Mouse (Mus musculus): ENCODE measurements at regions not wholly inside any gene's neighbourhood (a gene's known extent, or its start where the extent isn't known, plus 50 kb on each side); places are given as distances from the start of the nearest gene placed in this dataset.
"Not testable (repeated sequence)": the region's sequence is repeated elsewhere in the genome, so short reads cannot be mapped to it uniquely, and the experiment has no call there.

DNA sequence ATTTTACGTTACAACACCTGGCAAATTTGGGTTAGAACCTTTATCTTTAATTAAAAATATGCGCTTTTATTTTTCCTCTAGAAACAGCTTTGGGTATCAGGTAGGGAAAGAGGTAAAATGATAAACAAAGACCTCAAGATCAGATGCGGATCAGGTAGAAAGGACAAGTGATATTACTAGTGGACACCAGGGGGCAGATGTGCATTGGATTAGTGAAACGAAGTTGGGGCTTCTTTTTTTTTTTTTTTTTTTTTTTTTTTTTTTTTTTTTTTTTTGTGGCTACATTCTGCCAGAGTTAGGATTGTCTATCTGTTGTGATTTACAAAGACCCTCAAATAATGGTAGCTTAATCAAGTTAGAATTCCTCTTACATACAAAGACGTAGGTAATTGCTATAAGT lies 153.8 kb downstream of the Cd109 start:
- peak; percentile 42 for DNase-seq (ENCODE audit: low read depth, low spot score)

GRCm38 (mm10) chr9:78773936-78774335 lies 158.6 kb downstream of the Cd109 start:
- DNase-seq (ENCODE audit: low read depth, low spot score) = no peak

DNA sequence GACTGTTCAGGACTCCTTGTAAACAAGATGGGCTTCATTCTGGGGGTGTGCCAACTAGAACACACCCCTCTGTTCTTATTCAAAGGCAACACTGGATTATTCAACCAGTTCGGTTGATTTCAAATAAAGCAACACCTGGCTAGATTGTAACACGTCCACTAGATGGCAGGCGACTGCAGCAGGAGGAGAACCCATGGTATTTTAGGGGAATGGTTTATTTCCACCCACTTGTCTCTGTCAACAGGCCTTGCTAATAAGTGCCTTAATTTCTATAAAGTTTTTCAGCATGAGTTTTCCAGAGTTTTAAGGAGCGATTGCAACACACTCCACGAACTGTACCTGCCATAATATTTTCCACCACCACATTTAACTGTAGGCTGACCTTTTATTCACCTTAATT lies 160.1 kb downstream of the Cd109 start:
- DNase-seq (ENCODE audit: low read depth, low spot score) = peak; percentile 33

- DNase-seq (ENCODE audit: low read depth, low spot score) = no peak
Measured at GRCm38 (mm10) chr9:78780595-78780994, 165.2 kb downstream of the Cd109 start.

GRCm38 (mm10) chr9:78782297-78782696 lies 167.0 kb downstream of the Cd109 start:
- no peak for DNase-seq (ENCODE audit: low read depth, low spot score)

DNA sequence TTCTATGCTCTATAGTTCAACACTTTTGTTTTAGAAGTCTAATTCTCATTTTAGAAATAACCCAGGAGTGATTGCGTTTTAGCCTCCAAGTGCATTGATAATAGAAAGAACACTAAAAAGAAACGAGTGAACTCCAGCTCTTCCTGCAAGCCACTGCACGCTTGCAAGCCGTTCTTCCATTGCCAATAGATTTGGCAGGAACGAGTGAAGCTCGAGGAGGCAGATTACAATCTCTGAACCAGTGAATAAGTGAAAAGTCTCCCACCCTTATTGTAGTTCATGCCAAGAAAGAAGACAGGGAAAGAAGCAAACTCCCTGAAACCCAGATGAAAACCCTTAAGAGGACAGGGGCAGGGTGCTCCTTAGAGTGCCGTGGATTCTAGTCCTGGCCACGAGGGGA lies 167.5 kb downstream of the Cd109 start:
- no peak for DNase-seq (ENCODE audit: low read depth, low spot score)

- DNase-seq (ENCODE audit: low read depth, low spot score) = peak; percentile 25
Measured at GRCm38 (mm10) chr9:78787866-78788265, 172.5 kb downstream of the Cd109 start.

DNA sequence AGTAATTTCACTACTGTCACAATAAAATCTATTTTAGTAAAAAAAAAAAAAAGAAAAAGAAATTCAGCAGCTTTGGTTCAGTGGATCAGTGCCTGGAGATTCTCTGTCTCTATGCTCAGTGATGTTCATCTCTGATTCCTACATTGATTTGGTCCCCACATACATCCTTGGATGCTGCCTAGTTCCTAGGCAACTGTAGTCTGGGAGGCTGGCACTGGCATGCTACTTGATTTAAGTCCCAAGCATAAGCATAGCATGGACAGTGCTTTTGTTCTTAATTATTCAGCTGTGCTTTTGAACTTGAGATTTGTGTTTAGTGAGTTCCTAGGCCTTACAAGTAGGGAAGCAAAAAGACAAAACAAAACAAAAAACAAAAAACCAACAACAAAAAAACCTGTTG lies 174.4 kb downstream of the Cd109 start:
- DNase-seq (ENCODE audit: low read depth, low spot score) = no peak

- no peak for DNase-seq (ENCODE audit: low read depth, low spot score)
Measured at GRCm38 (mm10) chr9:78790155-78790554, 174.8 kb downstream of the Cd109 start.

GRCm38 (mm10) chr9:78795801-78796200 lies 180.5 kb downstream of the Cd109 start:
- DNase-seq (ENCODE audit: low read depth, low spot score) = no peak

DNA sequence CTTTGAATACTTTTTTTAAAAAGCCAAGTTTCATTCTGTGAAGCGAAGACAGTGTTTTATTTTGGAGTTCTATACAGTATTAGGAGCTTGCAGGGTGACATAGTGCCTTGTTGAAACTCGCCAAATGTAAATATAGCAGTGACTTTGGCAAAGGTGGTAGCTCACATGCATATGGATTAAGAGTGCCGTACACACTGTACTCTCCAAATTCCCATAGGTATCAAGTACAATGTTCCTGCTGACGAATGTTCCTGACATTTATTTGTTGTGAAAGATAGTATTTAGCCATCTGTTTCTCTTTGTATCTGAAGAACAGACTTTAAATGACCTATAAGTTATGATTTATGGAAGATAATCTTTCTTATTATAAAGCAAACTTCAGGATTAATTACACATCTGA lies 201.9 kb downstream of the Cd109 start:
- DNase-seq (ENCODE audit: low read depth, low spot score) = no peak

- not testable (repeated sequence) for DNase-seq (ENCODE audit: low read depth, low spot score)
Measured at GRCm38 (mm10) chr9:78821554-78822212, 206.3 kb downstream of the Cd109 start.

DNA sequence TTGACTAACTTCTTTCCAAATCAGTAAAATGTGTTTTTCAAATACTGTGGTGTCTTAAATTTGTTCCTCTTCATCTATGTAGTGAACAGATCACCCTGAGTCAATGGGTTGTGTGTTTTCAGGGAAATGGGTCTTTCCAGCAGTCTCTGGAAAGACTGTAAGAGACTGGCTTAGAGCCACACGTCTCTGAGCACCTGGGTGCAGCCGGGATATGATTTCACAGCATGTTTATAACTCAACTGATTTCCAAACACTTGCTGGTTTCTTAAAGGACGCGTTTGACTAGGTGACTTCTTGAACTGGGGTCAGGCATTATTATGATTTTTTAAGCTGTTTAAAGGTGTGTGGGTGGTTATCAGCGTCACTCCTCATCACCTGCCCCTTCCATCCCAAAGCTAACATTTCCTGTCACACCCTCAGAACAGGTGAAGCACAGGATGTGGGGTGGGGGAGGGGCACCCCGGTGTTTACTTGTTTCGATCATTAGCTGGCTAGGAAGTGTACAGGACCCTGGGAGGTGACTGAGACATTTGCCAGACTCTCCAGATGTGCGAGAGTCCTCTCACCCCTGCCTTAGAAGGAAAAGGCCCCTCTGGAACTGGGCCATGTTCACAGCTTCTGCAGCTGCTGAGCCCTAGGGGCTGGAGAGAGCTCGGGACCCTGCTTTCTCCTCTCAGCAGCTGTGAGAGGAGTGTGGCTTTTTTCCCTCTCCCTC lies 229.8 kb downstream of the Cd109 start:
- DNase-seq (ENCODE audit: low read depth, low spot score) = peak; percentile 47

DNA sequence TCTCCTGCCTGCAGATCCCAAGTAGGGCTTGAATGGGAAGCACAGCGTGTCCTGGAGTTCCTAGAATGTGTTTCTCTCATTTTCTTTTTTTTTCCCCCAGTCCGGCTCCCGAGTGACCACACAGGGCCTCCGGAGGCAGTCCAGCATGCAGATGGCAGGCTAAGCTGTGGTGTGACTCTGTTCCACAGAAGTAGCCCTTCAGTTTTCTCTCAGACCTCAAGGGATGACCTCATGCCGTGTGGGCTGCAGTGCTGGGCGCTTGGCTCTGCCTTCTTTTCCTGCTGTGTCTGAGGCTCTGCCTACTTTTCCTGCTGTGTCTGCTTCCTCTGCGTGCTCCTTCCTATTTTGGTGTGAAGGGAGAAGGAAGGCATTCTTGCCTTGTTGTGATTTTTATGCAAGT lies 230.8 kb downstream of the Cd109 start:
- DNase-seq (ENCODE audit: low read depth, low spot score) = no peak

GRCm38 (mm10) chr9:78847890-78848563 lies 232.7 kb downstream of the Cd109 start:
- DNase-seq (ENCODE audit: low read depth, low spot score) = no peak

GRCm38 (mm10) chr9:78848564-78848893 lies 233.2 kb downstream of the Cd109 start:
- DNase-seq (ENCODE audit: low read depth, low spot score) = not testable (repeated sequence)

- DNase-seq (ENCODE audit: low read depth, low spot score) = no peak
Measured at GRCm38 (mm10) chr9:78856981-78857380, 241.6 kb downstream of the Cd109 start.

GRCm38 (mm10) chr9:78859956-78860355 lies 244.6 kb downstream of the Cd109 start:
- DNase-seq (ENCODE audit: low read depth, low spot score) = no peak

DNA sequence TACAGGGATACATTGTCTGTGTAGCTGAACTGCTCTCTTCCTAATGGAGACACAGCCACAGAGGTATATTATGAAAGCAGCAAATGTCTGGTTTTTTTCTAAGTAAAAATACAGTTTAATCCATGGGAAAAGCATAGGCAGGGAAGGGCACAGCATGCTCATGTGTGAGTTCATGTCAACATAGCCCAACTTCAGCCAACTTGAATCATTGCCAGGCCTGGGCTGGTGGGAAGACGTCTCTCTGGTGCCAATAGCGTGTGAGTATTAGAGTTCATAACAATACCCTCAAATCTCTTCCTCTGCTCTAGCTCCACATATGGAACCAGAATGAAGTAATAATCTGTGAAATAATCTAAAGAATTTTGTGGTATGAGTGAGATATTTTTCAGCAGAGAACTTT lies 257.2 kb downstream of the Cd109 start:
- DNase-seq (ENCODE audit: low read depth, low spot score) = no peak

- no peak for DNase-seq (ENCODE audit: low read depth, low spot score)
Measured at GRCm38 (mm10) chr9:78879955-78880642, 264.8 kb downstream of the Cd109 start.

- no peak for DNase-seq (ENCODE audit: low read depth, low spot score)
Measured at GRCm38 (mm10) chr9:78880643-78881306, 265.4 kb downstream of the Cd109 start.

DNA sequence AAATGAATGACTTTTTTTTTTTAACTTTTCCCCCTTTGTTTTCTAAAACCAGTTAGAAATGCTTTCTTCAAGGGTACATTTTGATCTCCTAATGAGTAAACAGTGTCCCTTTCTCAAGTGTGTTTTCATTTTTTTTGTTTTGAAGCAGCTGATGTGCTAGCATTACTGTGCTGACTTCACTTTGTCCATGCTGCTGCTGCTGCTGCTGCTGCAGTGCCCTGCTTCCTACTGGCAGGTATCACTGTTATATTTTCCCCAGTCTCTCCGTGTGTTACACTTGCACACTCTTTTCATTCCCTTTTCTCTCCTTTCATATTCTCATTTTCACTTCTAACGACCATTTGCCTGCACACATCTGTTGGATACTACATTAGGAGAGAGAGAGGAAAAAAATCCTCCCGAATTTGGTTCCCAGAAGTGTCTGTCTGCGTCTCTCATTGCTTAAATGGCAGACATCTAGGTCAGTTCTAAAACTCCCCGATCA lies 266.0 kb downstream of the Cd109 start:
- DNase-seq (ENCODE audit: low read depth, low spot score) = no peak

All from CD4-positive, CD25-positive, alpha-beta regulatory T cell, adult 2 months (primary cell).